Mouse (Mus musculus) limb, embryonic 10.5 days (tissue): ENCODE data around the gene 4931414P19Rik. TPM values are rescaled to one million over a fixed set of nuclear protein-coding genes. Genes with fewer than 3 reads are reported as not detected.
A peak's percentile ranks its signal among the peaks of the same experiment; 100 is the strongest.
"Not testable (repeated sequence)": the region's sequence is repeated elsewhere in the genome, so short reads cannot be mapped to it uniquely, and the experiment has no call there.

Experiments used
- DNase-seq: peaks from one replicate; pipeline ENCODE4 v3.0.0-alpha.2; 2017; ENCODE audit warnings: low spot score
- H3K27ac ChIP-seq: fragments of 300-500 bp; sonication (generic); 2 replicates; pipeline ENCODE4 v1.5.1; 2016; ENCODE audit warnings: mild to moderate bottlenecking
- H3K27me3 ChIP-seq: fragments of 300-500 bp; sonication (generic); 2 replicates; pipeline ENCODE4 v1.6.1; 2016; ENCODE audit warnings: low read depth, mild to moderate bottlenecking; ENCODE audit not compliant: poor library complexity, severe bottlenecking
- H3K36me3 ChIP-seq: fragments of 300-500 bp; sonication (generic); 2 replicates; pipeline ENCODE4 v1.6.1; 2016; ENCODE audit warnings: mild to moderate bottlenecking, moderate library complexity
- H3K4me1 ChIP-seq: fragments of 300-500 bp; sonication (generic); 2 replicates; pipeline ENCODE4 v1.6.1; 2016
- H3K4me3 ChIP-seq: fragments of 300-500 bp; sonication (generic); 2 replicates; pipeline ENCODE4 v1.5.1; 2016; ENCODE audit warnings: mild to moderate bottlenecking, moderate library complexity
- H3K9me3 ChIP-seq: fragments of 300-500 bp; sonication (generic); replicated peaks from 2 replicates; pipeline ENCODE4 v1.6.1; 2016; ENCODE audit warnings: mild to moderate bottlenecking
- WGBS: fragments of 180-500 bp; shearing (Covaris S2); methylation state at CpG from one replicate; pipeline ENCODE4 v1.1.7; 2016; 5-methylcytosine and 5-hydroxymethylcytosine counted together
- polyA plus RNA-seq: library from polyadenylated mRNA; unstranded; fragments of >200 nt; fragmentation: Nextera tagmentation; extraction: Ambion mirVana; gene quantifications from 2 replicates; pipeline ENCODE4 v1.2.1, GENCODE M21; 2016

4931414P19Rik gene
- polyA plus RNA-seq, 1 experiment from 2014 or later, result 13.5 TPM

- under 1% methylated on average over 25 of the region's 25 CpGs for WGBS
- H3K4me3 ChIP-seq, result peak within 1 kb of the TSS; percentile 75
- DNase-seq, result peak; percentile 91
Observed at GRCm38 (mm10) chr14:54617897-54618365, 12.1 kb upstream of the 4931414P19Rik start, which contains the start of gene Psmb5. Gene Psmb5, minus strand, starts transcription at chr14:54618022.

GRCm38 (mm10) chr14:54617152-54617896 is 11.5 kb upstream of the 4931414P19Rik start:
- Histone ChIP-seq H3K36me3 (peaks cover 42% of the 10 kb centered on the region), H3K27ac (peak overlapping the region; percentile 92), H3K4me1 (peaks cover 8% of the 10 kb centered on the region), H3K27me3 (no peaks in the 10 kb centered on the region), H3K9me3 (no peaks in the 10 kb centered on the region), H3K4me3 (peak overlapping the region; percentile 75)
- peak; percentile 71 for DNase-seq
- WGBS, result 1% methylated on average over 38 of the region's 38 CpGs

More at GRCm38 (mm10) chr14:54617897-54618365, 12.1 kb upstream of the 4931414P19Rik start, which contains the start of gene Psmb5:
- H3K27ac ChIP-seq, result peak within 1 kb of the TSS; percentile 92
- peaks cover 36% of the 10 kb centered on the region for H3K36me3 ChIP-seq
- no peaks in the 10 kb centered on the region for H3K27me3 ChIP-seq
- no peaks in the 10 kb centered on the region for H3K9me3 ChIP-seq
- H3K4me1 ChIP-seq, result peaks cover 8% of the 10 kb centered on the region

- no peak for DNase-seq
- 96% methylated on average over 16 of the region's 16 CpGs for WGBS
- H3K4me1 ChIP-seq, result peaks cover 8% of the 10 kb centered on the region
- H3K4me3 ChIP-seq, result peak overlapping the region; percentile 75
- no peak overlapping the region for H3K27ac ChIP-seq
- no peaks in the 10 kb centered on the region for H3K9me3 ChIP-seq
- peaks cover 50% of the 10 kb centered on the region for H3K36me3 ChIP-seq
- no peaks in the 10 kb centered on the region for H3K27me3 ChIP-seq
Observed at GRCm38 (mm10) chr14:54616226-54616825, 10.5 kb upstream of the 4931414P19Rik start.

GRCm38 (mm10) chr14:54614130-54614529 is 8.3 kb upstream of the 4931414P19Rik start:
- H3K4me1 ChIP-seq, H3K9me3 ChIP-seq, H3K27me3 ChIP-seq, H3K27ac ChIP-seq, H3K4me3 ChIP-seq, DNase-seq: not testable (repeated sequence)
- WGBS, result 95% methylated on average over 16 of the region's 16 CpGs
- H3K36me3 ChIP-seq, result peaks cover 65% of the 10 kb centered on the region

GRCm38 (mm10) chr14:54610648-54611047 is 4.9 kb upstream of the 4931414P19Rik start:
- H3K4me1 ChIP-seq, result peaks cover 6% of the 10 kb centered on the region
- H3K9me3 ChIP-seq, result no peaks in the 10 kb centered on the region
- DNase-seq, result no peak
- no peak overlapping the region for H3K4me3 ChIP-seq
- peaks cover 55% of the 10 kb centered on the region for H3K36me3 ChIP-seq
- H3K27me3 ChIP-seq, result no peaks in the 10 kb centered on the region
- no peak overlapping the region for H3K27ac ChIP-seq
- WGBS, result 85% methylated on average over 6 of the region's 6 CpGs

- Histone ChIP-seq H3K4me1 (peaks cover 6% of the 10 kb centered on the region), H3K36me3 (peaks cover 48% of the 10 kb centered on the region), H3K4me3 (no peak overlapping the region), H3K27ac (no peak overlapping the region), H3K9me3 (no peaks in the 10 kb centered on the region), H3K27me3 (no peaks in the 10 kb centered on the region)
- 87% methylated on average over 4 of the region's 4 CpGs for whole genome bisulfite sequencing
- no peak for DNase-seq
Observed at GRCm38 (mm10) chr14:54609962-54610361, 4.2 kb upstream of the 4931414P19Rik start.

GRCm38 (mm10) chr14:54609245-54609644 is 3.5 kb upstream of the 4931414P19Rik start:
- Histone ChIP-seq H3K27ac (no peak overlapping the region), H3K9me3 (no peaks in the 10 kb centered on the region), H3K4me3 (no peak overlapping the region), H3K36me3 (peaks cover 41% of the 10 kb centered on the region), H3K27me3 (no peaks in the 10 kb centered on the region), H3K4me1 (peaks cover 13% of the 10 kb centered on the region)
- DNase-seq, result no peak
- WGBS, result 74% methylated on average over 4 of the region's 4 CpGs

GRCm38 (mm10) chr14:54607226-54607625 is 1.4 kb upstream of the 4931414P19Rik start:
- DNase-seq, result no peak
- WGBS, result 55% methylated on average over 8 of the region's 8 CpGs
- no peaks in the 10 kb centered on the region for H3K27me3 ChIP-seq

GRCm38 (mm10) chr14:54603686-54604085 is 2.1 kb downstream of the 4931414P19Rik start:
- H3K36me3 ChIP-seq, result peaks cover 11% of the 10 kb centered on the region
- 83% methylated on average over 8 of the region's 8 CpGs for WGBS
- peak overlapping the region; percentile 70 for H3K4me3 ChIP-seq
- peak overlapping the region; percentile 96 for H3K27ac ChIP-seq
- DNase-seq, result no peak
- no peaks in the 10 kb centered on the region for H3K27me3 ChIP-seq
- no peaks in the 10 kb centered on the region for H3K9me3 ChIP-seq
- peaks cover 21% of the 10 kb centered on the region for H3K4me1 ChIP-seq

More at GRCm38 (mm10) chr14:54607226-54607625, 1.4 kb upstream of the 4931414P19Rik start:
- H3K4me3 ChIP-seq, result no peak overlapping the region
- peaks cover 23% of the 10 kb centered on the region for H3K36me3 ChIP-seq
- no peak overlapping the region for H3K27ac ChIP-seq
- H3K9me3 ChIP-seq, result no peaks in the 10 kb centered on the region
- H3K4me1 ChIP-seq, result peaks cover 21% of the 10 kb centered on the region

GRCm38 (mm10) chr14:54603038-54603654 is 2.6 kb downstream of the 4931414P19Rik start:
- peaks cover 21% of the 10 kb centered on the region for H3K4me1 ChIP-seq
- peak overlapping the region; percentile 96 for H3K27ac ChIP-seq
- H3K4me3 ChIP-seq, result peak overlapping the region; percentile 70
- WGBS, result under 1% methylated on average over 46 of the region's 46 CpGs
- no peaks in the 10 kb centered on the region for H3K27me3 ChIP-seq
- peaks cover 14% of the 10 kb centered on the region for H3K36me3 ChIP-seq
- peak; percentile 92 for DNase-seq
- no peaks in the 10 kb centered on the region for H3K9me3 ChIP-seq

- Histone ChIP-seq H3K9me3 (no peaks in the 10 kb centered on the region), H3K27ac (peak overlapping the region; percentile 96), H3K27me3 (no peaks in the 10 kb centered on the region), H3K4me3 (peak overlapping the region; percentile 70), H3K4me1 (peaks cover 21% of the 10 kb centered on the region), H3K36me3 (peaks cover 14% of the 10 kb centered on the region)
- 48% methylated on average over 4 of the region's 4 CpGs for WGBS
- no peak for DNase-seq
Observed at GRCm38 (mm10) chr14:54602613-54603012, 3.2 kb downstream of the 4931414P19Rik start.

- H3K4me3 ChIP-seq, result no peak overlapping the region
- peaks cover 14% of the 10 kb centered on the region for H3K36me3 ChIP-seq
- DNase-seq, result no peak
- no peaks in the 10 kb centered on the region for H3K27me3 ChIP-seq
- WGBS, result 88% methylated on average over 2 of the region's 2 CpGs
- H3K4me1 ChIP-seq, result peaks cover 21% of the 10 kb centered on the region
- no peaks in the 10 kb centered on the region for H3K9me3 ChIP-seq
- H3K27ac ChIP-seq, result no peak overlapping the region
Observed at GRCm38 (mm10) chr14:54601601-54602000, 4.2 kb downstream of the 4931414P19Rik start.

- peaks cover 45% of the 10 kb centered on the region for H3K36me3 ChIP-seq
Observed at GRCm38 (mm10) chr14:54597084-54597483, 8.7 kb downstream of the 4931414P19Rik start.

More at GRCm38 (mm10) chr14:54597084-54597483, 8.7 kb downstream of the 4931414P19Rik start:
- Histone ChIP-seq H3K4me3 (no peak overlapping the region), H3K4me1 (peaks cover 12% of the 10 kb centered on the region; the same call in 1 of the 2 replicates), H3K27ac (no peak overlapping the region), H3K27me3 (no peaks in the 10 kb centered on the region), H3K9me3 (no peaks in the 10 kb centered on the region)
- no peak for DNase-seq
- 74% methylated on average over 7 of the region's 7 CpGs for WGBS
